Mouse (Mus musculus) forebrain, embryonic 10.5 days (tissue): ENCODE results near the gene Gm28374. TPM values are rescaled to one million over a fixed set of nuclear protein-coding genes. Genes with fewer than 3 reads are reported as not detected.
A peak's percentile ranks its signal among the peaks of the same experiment; 100 is the strongest.
"Not testable (repeated sequence)": the region's sequence is repeated elsewhere in the genome, so short reads cannot be mapped to it uniquely, and the experiment has no call there.

Source experiments
- DNase-seq: peaks from one replicate; pipeline ENCODE4 v3.0.0-alpha.2; 2017; ENCODE audit warnings: low spot score; ENCODE audit errors: extremely low spot score
- H3K27ac ChIP-seq: fragments of 300-500 bp; sonication (generic); 2 replicates; pipeline ENCODE4 v1.5.1; 2016; ENCODE audit warnings: mild to moderate bottlenecking
- H3K27me3 ChIP-seq: fragments of 300-500 bp; sonication (generic); 2 replicates; pipeline ENCODE4 v1.6.1; 2016; ENCODE audit warnings: mild to moderate bottlenecking; ENCODE audit not compliant: poor library complexity, severe bottlenecking
- H3K36me3 ChIP-seq: fragments of 300-500 bp; sonication (generic); replicated peaks from 2 replicates; pipeline ENCODE4 v1.6.1; 2016; ENCODE audit warnings: mild to moderate bottlenecking, moderate library complexity
- H3K4me1 ChIP-seq: fragments of 300-500 bp; sonication (generic); 2 replicates; pipeline ENCODE4 v1.6.1; 2016
- H3K4me3 ChIP-seq: fragments of 300-500 bp; sonication (generic); 2 replicates; pipeline ENCODE4 v1.5.1; 2016; ENCODE audit warnings: mild to moderate bottlenecking, moderate library complexity
- H3K9me3 ChIP-seq: fragments of 300-500 bp; sonication (generic); 2 replicates; pipeline ENCODE4 v1.6.1; 2016; ENCODE audit warnings: mild to moderate bottlenecking, moderate library complexity
- WGBS: fragments of 180-500 bp; shearing (Covaris S2); methylation state at CpG from one replicate; pipeline ENCODE4 v1.1.7; 2016; 5-methylcytosine and 5-hydroxymethylcytosine counted together
- polyA plus RNA-seq: library from polyadenylated mRNA; unstranded; fragments of >200 nt; fragmentation: Nextera tagmentation; extraction: Ambion mirVana; gene quantifications from 2 replicates; pipeline ENCODE4 v1.2.1, GENCODE M21; 2016

Gene Gm28374
- 1.7 and 3.1 TPM in 2 replicates for polyA plus RNA-seq

DNA sequence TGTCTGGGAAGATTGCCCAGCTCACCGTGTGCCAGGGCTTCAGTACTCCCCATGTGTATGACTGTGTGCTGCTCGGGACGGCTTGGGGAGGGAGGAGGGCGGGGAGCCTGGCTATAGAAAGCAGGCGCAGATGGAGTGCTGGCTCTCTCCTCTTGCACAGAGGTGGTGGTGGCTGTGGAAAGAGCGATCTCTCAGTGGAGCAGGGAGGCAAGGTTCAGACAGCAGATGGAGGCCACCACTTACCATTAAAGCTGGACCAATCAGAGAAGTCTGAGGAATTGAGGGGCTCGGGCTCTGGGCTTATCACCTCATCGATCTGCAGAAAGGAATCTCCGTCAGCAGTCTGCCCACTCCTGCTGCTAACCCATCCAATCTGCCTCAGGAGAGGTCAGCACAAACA, at the start of gene Gm28374:
Gm28374 (minus strand) TSS at position 101 of the 400 bp plus-strand sequence.
- DNase-seq: no peak
- Histone ChIP-seq H3K4me1 (peaks cover 32% of the 10 kb centered on the region), H3K9me3 (no peaks in the 10 kb centered on the region), H3K36me3 (peaks cover 47% of the 10 kb centered on the region), H3K27me3 (no peaks in the 10 kb centered on the region), H3K4me3 (peak within 1 kb of the TSS; percentile 10; the same call in 1 of the 2 replicates), H3K27ac (no peak within 1 kb of the TSS)
- WGBS: 91% methylated on average over 9 of the region's 9 CpGs

DNA sequence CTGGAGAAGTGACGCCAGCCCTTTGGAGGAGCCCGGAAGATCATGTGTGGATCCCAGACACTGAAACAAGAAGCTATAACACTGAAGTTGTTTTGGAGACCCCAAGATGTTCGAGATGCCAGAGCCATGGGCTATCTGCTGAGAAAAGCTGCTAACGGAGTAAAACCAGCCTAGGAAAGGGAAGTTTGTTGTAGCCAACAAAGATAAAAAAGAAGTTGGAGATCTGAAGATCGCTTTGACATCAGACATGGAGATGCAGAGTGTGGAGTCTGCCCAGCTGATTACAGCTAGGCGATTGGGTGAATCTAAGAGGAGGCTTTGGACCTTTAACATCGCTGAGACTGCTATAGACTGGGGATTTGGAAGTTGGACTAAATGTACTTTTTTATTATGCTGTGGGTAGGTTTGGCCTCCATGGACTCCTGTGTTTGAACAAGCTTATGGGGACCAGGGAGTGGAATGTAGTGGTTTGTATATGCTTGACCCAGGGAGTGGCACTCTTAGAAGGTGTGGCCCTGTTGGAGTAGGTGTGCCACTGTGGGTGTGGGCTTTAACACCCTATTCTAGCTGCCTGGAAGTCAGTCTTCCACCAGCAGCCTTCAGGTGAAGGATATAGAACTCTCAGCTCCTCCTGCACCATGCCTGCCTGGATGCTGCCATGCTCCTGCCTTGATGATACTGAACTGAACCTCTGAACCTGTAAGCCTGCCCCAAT, 48.5 kb upstream of the Gm28374 start:
- 81% methylated on average over 7 of the region's 7 CpGs for WGBS
- Histone ChIP-seq H3K4me1 (peaks cover 35% of the 10 kb centered on the region), H3K36me3 (peaks cover 22% of the 10 kb centered on the region)
- H3K4me3 ChIP-seq, DNase-seq, H3K9me3 ChIP-seq, H3K27me3 ChIP-seq, H3K27ac ChIP-seq: not testable (repeated sequence)

GRCm38 (mm10) chr19:6127760-6128341, 45.8 kb upstream of the Gm28374 start, which contains the start of gene Snx15:
Snx15 (minus strand) TSS chr19:6128304.
- peak; percentile 91 for DNase-seq
- peak within 1 kb of the TSS; percentile 64 for H3K4me3 ChIP-seq
- no peaks in the 10 kb centered on the region for H3K9me3 ChIP-seq
- under 1% methylated on average over 32 of the region's 32 CpGs for WGBS
- peak within 1 kb of the TSS; percentile 88 for H3K27ac ChIP-seq
- no peaks in the 10 kb centered on the region for H3K27me3 ChIP-seq
- no peaks in the 10 kb centered on the region for H3K36me3 ChIP-seq
- peaks cover 23% of the 10 kb centered on the region for H3K4me1 ChIP-seq

DNA sequence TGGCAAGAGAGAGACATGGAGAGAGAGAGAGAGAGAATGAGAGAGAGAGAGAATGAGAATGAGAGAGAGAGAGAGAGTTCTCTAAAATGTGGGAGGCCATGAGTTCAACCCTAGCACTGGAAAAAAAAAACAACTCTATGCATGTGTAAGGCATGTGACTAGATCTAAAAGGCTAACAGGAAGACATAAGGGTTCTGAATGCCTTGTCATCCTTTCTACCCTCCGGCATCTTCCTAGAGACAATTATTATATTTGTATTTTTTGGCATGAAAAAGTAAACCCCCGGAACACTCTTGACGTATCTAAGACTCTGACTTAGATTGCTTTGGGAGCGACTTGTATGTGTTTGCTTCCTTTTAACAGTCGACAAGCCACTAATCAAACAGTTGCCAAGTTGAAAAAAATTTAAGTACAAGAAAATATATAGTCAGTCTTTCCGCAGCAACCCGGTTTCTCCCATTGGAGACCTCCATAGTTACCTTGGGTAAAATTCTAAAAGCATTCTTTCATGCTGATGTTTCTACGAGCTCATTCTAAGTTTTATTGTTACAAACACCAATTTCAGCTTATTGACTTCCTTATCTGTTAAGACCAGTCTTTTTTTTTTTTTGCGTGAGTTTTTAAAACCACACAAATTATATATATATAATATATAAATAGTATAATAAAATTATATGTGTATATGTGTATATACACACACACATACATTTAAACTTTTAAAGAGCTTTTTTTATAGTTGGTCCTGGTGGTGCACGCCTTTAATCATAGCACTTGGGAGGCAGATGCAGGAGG, 44.9 kb upstream of the Gm28374 start:
- no peak for DNase-seq
- Histone ChIP-seq H3K36me3 (no peaks in the 10 kb centered on the region), H3K27ac (peak overlapping the region; percentile 88), H3K4me3 (peak overlapping the region; percentile 64), H3K9me3 (no peaks in the 10 kb centered on the region), H3K27me3 (no peaks in the 10 kb centered on the region), H3K4me1 (peaks cover 24% of the 10 kb centered on the region)
- 79% methylated on average over 10 of the region's 10 CpGs for WGBS

DNA sequence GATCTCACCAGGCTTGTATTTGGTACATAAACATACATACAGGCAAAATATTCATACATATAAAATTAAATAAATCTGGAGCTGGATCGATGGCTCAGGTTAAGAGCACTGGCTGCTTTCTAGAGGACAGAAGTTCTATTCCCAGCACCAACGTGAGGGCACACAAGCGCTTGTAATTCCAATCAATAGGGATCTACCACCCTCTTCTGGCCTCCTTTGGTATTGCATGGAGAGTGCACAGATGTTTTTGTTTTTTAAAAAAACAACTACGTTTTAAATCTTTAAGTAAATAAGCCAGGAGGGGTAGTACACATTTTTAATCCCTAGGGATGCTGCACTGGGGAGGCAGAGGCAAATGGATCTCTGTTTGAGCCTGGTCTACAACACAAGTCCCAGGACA, 44.2 kb upstream of the Gm28374 start:
- no peak overlapping the region for H3K4me3 ChIP-seq
- no peaks in the 10 kb centered on the region for H3K9me3 ChIP-seq
- no peak overlapping the region for H3K27ac ChIP-seq
- 0 out of 2 replicates have a peak, but pooled peaks cover 3% of the 10 kb centered on the region for H3K36me3 ChIP-seq
- peaks cover 27% of the 10 kb centered on the region for H3K4me1 ChIP-seq
- no peak for DNase-seq
- WGBS: 31% methylated on average over 4 of the region's 4 CpGs
- no peaks in the 10 kb centered on the region for H3K27me3 ChIP-seq

DNA sequence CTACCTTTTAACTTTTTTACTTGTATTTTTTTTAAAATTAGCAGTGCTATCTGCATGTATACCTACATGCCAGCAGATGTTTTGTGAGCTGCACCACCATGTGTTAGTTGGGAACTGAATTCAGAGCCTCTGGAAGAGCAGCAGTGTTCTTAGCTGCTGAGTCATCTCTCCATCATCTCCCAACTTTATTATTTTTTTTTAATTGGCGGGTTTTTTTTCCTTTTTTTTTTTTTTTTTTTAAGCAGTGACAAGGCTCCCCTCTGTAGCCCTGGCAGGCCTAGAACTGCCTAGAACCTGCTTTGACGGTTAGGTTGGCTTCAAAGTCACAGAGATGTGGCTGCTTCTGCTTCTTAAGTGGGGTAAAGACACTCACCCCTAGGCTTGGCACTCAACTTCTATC, 42.8 kb upstream of the Gm28374 start:
- no peak for DNase-seq
- Histone ChIP-seq H3K9me3 (no peaks in the 10 kb centered on the region), H3K36me3 (peaks cover 8% of the 10 kb centered on the region; the same call in 1 of the 2 replicates), H3K27ac (no peak overlapping the region), H3K27me3 (no peaks in the 10 kb centered on the region), H3K4me1 (peaks cover 29% of the 10 kb centered on the region), H3K4me3 (no peak overlapping the region)
- 83% methylated on average over 2 of the region's 2 CpGs for WGBS

- Histone ChIP-seq H3K27me3 (no peaks in the 10 kb centered on the region), H3K36me3 (peaks cover 8% of the 10 kb centered on the region; the same call in 1 of the 2 replicates), H3K4me3 (no peak overlapping the region), H3K9me3 (no peaks in the 10 kb centered on the region), H3K27ac (peak overlapping the region; percentile 72), H3K4me1 (peaks cover 40% of the 10 kb centered on the region)
- 69% methylated on average over 8 of the region's 8 CpGs for WGBS
- DNase-seq: no peak
These were observed 41.3 kb upstream of the Gm28374 start for GRCm38 (mm10) chr19:6123330-6123729.

- Histone ChIP-seq H3K27ac (0 out of 2 replicates have a peak overlapping the region, but pooled peaks have one; percentile 35), H3K36me3 (peaks cover 10% of the 10 kb centered on the region; the same call in 1 of the 2 replicates), H3K4me3 (peak overlapping the region; percentile 8; the same call in 1 of the 2 replicates), H3K9me3 (no peaks in the 10 kb centered on the region), H3K4me1 (peaks cover 42% of the 10 kb centered on the region), H3K27me3 (no peaks in the 10 kb centered on the region)
- no peak for DNase-seq
- 31% methylated on average over 19 of the region's 19 CpGs for WGBS
These were observed 39.7 kb upstream of the Gm28374 start for GRCm38 (mm10) chr19:6121761-6122160.

- no peaks in the 10 kb centered on the region for H3K27me3 ChIP-seq
- peaks cover 40% of the 10 kb centered on the region for H3K36me3 ChIP-seq
- no peaks in the 10 kb centered on the region for H3K9me3 ChIP-seq
- H3K4me1 ChIP-seq: peaks cover 46% of the 10 kb centered on the region
- DNase-seq: no peak
- H3K4me3 ChIP-seq: peak overlapping the region; percentile 96
- H3K27ac ChIP-seq: peak overlapping the region; percentile 98
- WGBS: under 1% methylated on average over 8 of the region's 8 CpGs
These were observed 36.7 kb upstream of the Gm28374 start for GRCm38 (mm10) chr19:6118677-6119185.

GRCm38 (mm10) chr19:6117986-6118676, 36.1 kb upstream of the Gm28374 start, which contains the start of gene Sac3d1:
Sac3d1 (minus strand) TSS chr19:6118650.
- H3K9me3 ChIP-seq: no peaks in the 10 kb centered on the region
- peak within 1 kb of the TSS; percentile 98 for H3K27ac ChIP-seq
- DNase-seq: peak; percentile 90
- peaks cover 41% of the 10 kb centered on the region for H3K4me1 ChIP-seq
- H3K27me3 ChIP-seq: no peaks in the 10 kb centered on the region
- peak within 1 kb of the TSS; percentile 96 for H3K4me3 ChIP-seq
- peaks cover 46% of the 10 kb centered on the region for H3K36me3 ChIP-seq
- WGBS: 0% methylated on average over 77 of the region's 77 CpGs

DNA sequence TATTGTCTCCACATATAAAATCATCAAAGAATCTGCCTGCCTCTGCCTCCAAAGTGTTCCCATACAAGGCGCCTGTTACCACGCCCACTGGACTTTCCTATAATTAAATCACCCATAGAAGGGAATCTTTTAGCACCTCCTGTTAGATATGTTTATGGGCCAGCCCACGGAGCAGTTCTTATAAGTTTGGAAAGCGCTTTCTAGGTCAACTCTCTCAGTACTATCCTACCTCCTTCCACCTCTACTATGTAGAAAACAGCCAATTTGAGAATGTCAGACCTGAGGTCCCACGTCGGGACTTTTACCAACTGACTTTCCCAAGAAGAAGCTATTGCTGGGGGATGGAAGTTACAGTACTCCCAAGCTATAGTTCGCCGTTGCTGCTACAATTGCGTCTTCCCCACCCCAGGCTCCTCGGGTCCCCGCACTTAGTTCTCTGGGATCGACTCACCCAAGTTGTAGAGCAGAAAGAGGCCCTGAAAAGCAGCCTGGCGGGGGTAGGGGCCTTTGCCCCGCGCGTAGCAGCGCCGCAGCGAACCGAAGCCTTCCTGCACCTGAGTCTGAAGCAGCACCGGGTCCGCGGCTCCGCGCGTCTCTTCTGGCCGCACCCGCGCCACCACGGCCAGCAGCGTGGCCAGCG, 35.4 kb upstream of the Gm28374 start:
- 7% methylated on average over 32 of the region's 32 CpGs for WGBS
- Histone ChIP-seq H3K4me1 (peaks cover 41% of the 10 kb centered on the region), H3K27ac (peak overlapping the region; percentile 98), H3K36me3 (peaks cover 53% of the 10 kb centered on the region), H3K27me3 (no peaks in the 10 kb centered on the region), H3K4me3 (peak overlapping the region; percentile 96), H3K9me3 (no peaks in the 10 kb centered on the region)
- DNase-seq: no peak
